Mouse (Mus musculus): Measurements from ENCODE around the gene Zscan18. TPM values are rescaled to one million over a fixed set of nuclear protein-coding genes. Genes with fewer than 3 reads are reported as not detected.

Zscan18 gene
- polyA plus RNA-seq, 1 experiment from 2014 or later = 10.7 TPM

DNA sequence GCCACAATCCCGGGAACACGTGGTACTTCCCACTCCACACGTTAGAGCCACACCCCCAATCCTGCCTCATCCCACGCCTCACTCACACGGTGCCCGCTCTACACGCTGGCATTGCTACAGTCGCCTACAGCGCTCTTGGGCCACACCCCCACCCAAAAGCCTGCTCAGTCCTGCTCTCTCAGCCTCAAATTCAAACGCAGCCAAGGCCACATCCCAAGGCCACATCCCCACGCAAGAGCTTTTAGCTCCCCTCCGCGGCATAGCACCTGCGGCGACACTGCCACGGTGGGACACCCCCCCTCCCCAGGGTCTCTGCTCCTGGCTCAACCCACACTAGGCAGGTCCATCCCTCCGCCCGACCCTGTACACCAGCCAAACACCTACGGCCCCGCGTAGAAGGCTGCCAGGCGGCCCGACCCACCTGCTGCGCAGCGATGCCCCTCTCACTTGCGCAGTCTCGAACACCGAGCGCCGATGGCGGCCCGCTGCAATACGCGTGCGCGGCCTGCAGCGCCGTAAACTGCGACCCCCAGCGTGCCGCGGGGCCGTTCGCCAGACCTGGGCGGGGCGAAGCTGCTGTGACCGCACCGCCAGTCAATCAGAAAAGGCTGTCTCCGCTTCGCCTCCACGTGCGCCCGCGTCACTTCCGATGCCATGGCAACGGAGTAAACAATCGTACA lies 23.1 kb downstream of the Zscan18 start:
- Histone ChIP-seq H3K9me3 (peaks cover 2% of the 10 kb centered on the region; the same call in 1 of the 2 replicates), H3K27me3 (ENCODE audit: insufficient read depth, poor library complexity, severe bottlenecking) (no peaks in the 10 kb centered on the region), H3K4me3 (peak overlapping the region; percentile 87), H3K4me1 (peaks cover 14% of the 10 kb centered on the region), H3K27ac (peak overlapping the region; percentile 91), H3K36me3 (peaks cover 2% of the 10 kb centered on the region)
- WGBS = under 1% methylated on average over 57 of the region's 57 CpGs
- DNase-seq (ENCODE audit: low spot score) = peak; percentile 93

- Histone ChIP-seq H3K27ac (peak overlapping the region; percentile 91), H3K9me3 (peaks cover 2% of the 10 kb centered on the region; the same call in 1 of the 2 replicates), H3K36me3 (peaks cover 7% of the 10 kb centered on the region), H3K4me3 (peak overlapping the region; percentile 87), H3K27me3 (ENCODE audit: insufficient read depth, poor library complexity, severe bottlenecking) (no peaks in the 10 kb centered on the region), H3K4me1 (peaks cover 14% of the 10 kb centered on the region)
- WGBS = 24% methylated on average over 10 of the region's 10 CpGs
- DNase-seq (ENCODE audit: low spot score) = no peak
These were observed 23.7 kb downstream of the Zscan18 start for GRCm38 (mm10) chr7:12779782-12780150.

DNA sequence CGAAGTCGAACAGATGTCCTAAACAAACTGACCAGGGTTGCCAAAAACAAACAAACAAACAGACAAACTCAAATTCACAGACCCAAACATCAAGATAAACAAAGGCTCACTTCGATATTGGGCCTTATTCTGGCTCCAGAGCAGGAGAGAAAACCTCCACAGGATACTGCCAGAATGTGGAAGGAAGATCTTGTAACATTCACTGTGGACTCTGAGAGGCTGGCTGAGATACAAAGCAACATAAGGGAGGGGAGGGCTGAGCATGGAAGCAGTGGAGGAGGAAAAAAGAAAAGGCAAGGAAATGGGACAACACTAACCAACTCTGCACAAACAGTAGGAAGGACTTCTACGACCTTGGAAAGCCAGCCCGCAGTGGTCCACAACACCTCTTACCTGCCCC lies 24.3 kb downstream of the Zscan18 start:
- H3K9me3 ChIP-seq = peaks cover 2% of the 10 kb centered on the region; the same call in 1 of the 2 replicates
- no peak overlapping the region for H3K27ac ChIP-seq
- H3K36me3 ChIP-seq = peaks cover 14% of the 10 kb centered on the region
- DNase-seq (ENCODE audit: low spot score) = no peak
- H3K27me3 ChIP-seq (ENCODE audit: insufficient read depth, poor library complexity, severe bottlenecking) = no peaks in the 10 kb centered on the region
- H3K4me1 ChIP-seq = peaks cover 14% of the 10 kb centered on the region
- peak overlapping the region; percentile 87; the same call in 1 of the 2 replicates for H3K4me3 ChIP-seq
- WGBS = 84% methylated on average over 5 of the region's 5 CpGs

DNA sequence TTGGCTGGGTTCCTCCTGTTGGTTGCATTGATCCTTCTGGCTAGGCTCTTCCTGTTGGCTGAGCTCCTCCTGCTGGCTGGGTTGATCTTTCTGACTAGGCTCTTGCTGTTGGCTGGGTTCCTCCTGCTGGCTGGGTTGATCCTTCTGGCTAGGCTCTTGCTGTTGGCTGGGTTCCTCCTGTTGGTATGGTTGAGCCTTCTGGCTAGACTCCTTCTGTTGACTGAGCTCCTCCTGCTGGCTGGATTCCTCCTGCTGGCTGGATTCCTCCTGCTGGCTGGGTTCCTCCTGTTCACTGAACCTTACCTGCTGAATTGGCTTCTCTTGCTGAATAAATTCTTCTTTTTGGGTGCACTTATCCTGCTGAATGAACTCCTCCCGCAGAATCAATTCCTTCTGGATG lies 28.8 kb downstream of the Zscan18 start:
- peaks cover 5% of the 10 kb centered on the region for H3K4me1 ChIP-seq
- no peak for DNase-seq (ENCODE audit: low spot score)
- H3K27me3 ChIP-seq (ENCODE audit: insufficient read depth, poor library complexity, severe bottlenecking) = no peaks in the 10 kb centered on the region
- no peak overlapping the region for H3K4me3 ChIP-seq
- no peak overlapping the region for H3K27ac ChIP-seq
- H3K9me3 ChIP-seq = no peaks in the 10 kb centered on the region
- peaks cover 56% of the 10 kb centered on the region for H3K36me3 ChIP-seq
- WGBS = 94% methylated on average over 1 of the region's 1 CpGs

DNA sequence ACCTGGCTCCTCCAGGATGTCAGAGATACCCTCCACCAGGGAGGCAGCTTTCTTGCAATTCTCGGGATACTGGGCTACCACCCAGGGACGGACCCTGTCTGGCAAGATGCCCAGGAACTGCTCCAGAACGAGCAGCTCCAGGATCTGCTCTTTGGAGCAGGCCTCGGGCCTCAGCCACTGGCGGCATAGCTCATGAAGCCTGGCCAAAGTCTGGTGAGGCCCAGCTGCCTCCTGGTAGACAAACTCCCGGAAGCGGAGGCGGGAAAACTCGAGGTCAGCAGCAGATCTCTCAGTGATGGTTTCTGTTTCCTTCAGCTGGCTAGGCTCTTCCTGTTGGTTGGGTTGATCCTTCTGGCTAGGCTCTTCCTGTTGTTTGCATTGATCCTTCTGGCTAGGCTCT lies 29.3 kb downstream of the Zscan18 start:
- Histone ChIP-seq H3K9me3 (no peaks in the 10 kb centered on the region), H3K27me3 (ENCODE audit: insufficient read depth, poor library complexity, severe bottlenecking) (no peaks in the 10 kb centered on the region), H3K4me3 (no peak overlapping the region), H3K27ac (no peak overlapping the region), H3K36me3 (peaks cover 61% of the 10 kb centered on the region), H3K4me1 (no peaks in the 10 kb centered on the region)
- DNase-seq (ENCODE audit: low spot score) = no peak
- WGBS = 86% methylated on average over 9 of the region's 9 CpGs

DNA sequence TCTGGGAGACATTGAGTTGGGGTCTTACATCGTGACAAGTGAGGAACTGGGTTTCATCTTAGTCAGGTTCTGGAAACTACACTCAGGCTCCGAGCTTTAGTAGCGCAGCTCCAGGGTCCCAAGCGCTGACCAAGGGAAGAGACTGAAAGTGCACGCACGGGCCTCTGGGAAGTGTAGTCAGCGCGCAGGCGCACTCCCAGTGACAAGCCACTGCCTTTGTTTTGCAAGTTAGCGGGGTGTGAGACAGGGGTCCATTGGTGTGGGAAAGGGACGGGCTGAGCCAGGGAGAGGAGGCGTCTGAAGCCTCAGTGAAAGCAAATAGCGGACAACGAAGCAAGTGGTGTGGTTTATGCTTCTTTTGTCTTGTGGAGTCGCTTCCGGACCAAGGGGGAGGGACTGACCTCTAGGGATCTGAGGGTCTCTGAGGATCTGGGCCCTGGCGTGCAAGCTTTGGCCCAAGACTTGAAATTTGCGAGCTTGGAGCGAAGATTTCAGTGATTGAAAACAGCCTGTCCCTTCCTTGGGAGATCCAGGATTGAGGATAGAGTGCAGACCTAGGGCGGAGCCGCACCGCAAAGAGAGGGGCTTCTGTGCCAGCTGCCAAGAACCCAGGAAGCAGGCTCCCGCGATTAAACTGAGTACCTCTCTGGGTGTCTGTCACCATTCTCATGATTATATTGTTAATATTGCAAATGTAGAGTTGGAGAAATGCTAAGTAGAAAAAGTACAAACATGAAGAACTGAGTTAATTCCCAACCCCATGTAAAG lies 53.8 kb downstream of the Zscan18 start:
- Histone ChIP-seq H3K4me3 (peak overlapping the region; percentile 32), H3K4me1 (no peaks in the 10 kb centered on the region), H3K27ac (no peak overlapping the region), H3K27me3 (ENCODE audit: insufficient read depth, poor library complexity, severe bottlenecking) (no peaks in the 10 kb centered on the region), H3K9me3 (peaks cover 11% of the 10 kb centered on the region), H3K36me3 (no peaks in the 10 kb centered on the region)
- 71% methylated on average over 24 of the region's 24 CpGs for WGBS
- DNase-seq (ENCODE audit: low spot score) = no peak

GRCm38 (mm10) chr7:12734904-12735303 lies 68.5 kb downstream of the Zscan18 start, which contains the start of gene Vmn2r56:
Gene Vmn2r56 (minus strand): TSS chr7:12735004.
- H3K36me3 ChIP-seq = no peaks in the 10 kb centered on the region
- WGBS = 50% methylated on average over 1 of the region's 1 CpGs

More at GRCm38 (mm10) chr7:12734904-12735303, 68.5 kb downstream of the Zscan18 start, which contains the start of gene Vmn2r56:
- no peak for DNase-seq (ENCODE audit: low spot score)
- Histone ChIP-seq H3K4me1 (no peaks in the 10 kb centered on the region), H3K27me3 (ENCODE audit: insufficient read depth, poor library complexity, severe bottlenecking) (no peaks in the 10 kb centered on the region), H3K9me3 (no peaks in the 10 kb centered on the region; the same call in none of the 2 replicates), H3K4me3 (no peak within 1 kb of the TSS), H3K27ac (no peak within 1 kb of the TSS)

Other genes with a start within 250 kb of the Zscan18 start
- gene Vmn2r53, start 194.8 kb downstream of the Zscan18 start, polyA plus RNA-seq (2016; fragmentation: Nextera tagmentation; extraction: Ambion mirVana) = 0.01 TPM in 1 of 2 replicates, not detected in the other
- not detected in 2 replicates for gene Vmn2r54, start 163.3 kb downstream of the Zscan18 start, polyA plus RNA-seq (2016; fragmentation: Nextera tagmentation; extraction: Ambion mirVana)
- gene Vmn2r55, start 118.6 kb downstream of the Zscan18 start, polyA plus RNA-seq (2016; fragmentation: Nextera tagmentation; extraction: Ambion mirVana) = not detected in 2 replicates
- gene Vmn2r56, start 68.6 kb downstream of the Zscan18 start, polyA plus RNA-seq (2016; fragmentation: Nextera tagmentation; extraction: Ambion mirVana) = not detected in 2 replicates
- gene Zfp329, start 15.2 kb upstream of the Zscan18 start, polyA plus RNA-seq (2016; fragmentation: Nextera tagmentation; extraction: Ambion mirVana) = 11.7 and 13.6 TPM in 2 replicates
- gene Zfp110, start 31.1 kb upstream of the Zscan18 start, polyA plus RNA-seq (2016; fragmentation: Nextera tagmentation; extraction: Ambion mirVana) = 24.1 and 25.4 TPM in 2 replicates
- gene Zfp128, start 77.5 kb upstream of the Zscan18 start, polyA plus RNA-seq (2016; fragmentation: Nextera tagmentation; extraction: Ambion mirVana) = 3.1 TPM in 2 replicates
- gene Zscan22, start 94.2 kb upstream of the Zscan18 start, polyA plus RNA-seq (2016; fragmentation: Nextera tagmentation; extraction: Ambion mirVana) = 12.9 and 14.8 TPM in 2 replicates
- gene Rps5, start 118.7 kb upstream of the Zscan18 start, polyA plus RNA-seq (2016; fragmentation: Nextera tagmentation; extraction: Ambion mirVana) = 662 and 793 TPM in 2 replicates
- gene Rnf225, start 123.8 kb upstream of the Zscan18 start, polyA plus RNA-seq (2016; fragmentation: Nextera tagmentation; extraction: Ambion mirVana) = 1.1 TPM in 2 replicates
- gene Zfp324, start 162.2 kb upstream of the Zscan18 start, polyA plus RNA-seq (2016; fragmentation: Nextera tagmentation; extraction: Ambion mirVana) = 7.8 and 8.4 TPM in 2 replicates
- 8.2 and 8.4 TPM in 2 replicates for gene Zfp446, start 174.2 kb upstream of the Zscan18 start, polyA plus RNA-seq (2016; fragmentation: Nextera tagmentation; extraction: Ambion mirVana)
- gene Slc27a5, start 194.6 kb upstream of the Zscan18 start, polyA plus RNA-seq (2016; fragmentation: Nextera tagmentation; extraction: Ambion mirVana) = not detected in 2 replicates
- 219 and 367 TPM in 2 replicates for gene Trim28, start 195.5 kb upstream of the Zscan18 start, polyA plus RNA-seq (2016; fragmentation: Nextera tagmentation; extraction: Ambion mirVana)
- 18.2 and 20.8 TPM in 2 replicates for gene Zbtb45, start 206.4 kb upstream of the Zscan18 start, polyA plus RNA-seq (2016; fragmentation: Nextera tagmentation; extraction: Ambion mirVana)
- 129 and 142 TPM in 2 replicates for gene Chmp2a, start 231.2 kb upstream of the Zscan18 start, polyA plus RNA-seq (2016; fragmentation: Nextera tagmentation; extraction: Ambion mirVana)
- gene Ube2m, start 234.6 kb upstream of the Zscan18 start, polyA plus RNA-seq (2016; fragmentation: Nextera tagmentation; extraction: Ambion mirVana) = 159 and 189 TPM in 2 replicates